Comparison of ENCODE assay signal across 27 mouse cellular contexts in the genomic region with DNA sequence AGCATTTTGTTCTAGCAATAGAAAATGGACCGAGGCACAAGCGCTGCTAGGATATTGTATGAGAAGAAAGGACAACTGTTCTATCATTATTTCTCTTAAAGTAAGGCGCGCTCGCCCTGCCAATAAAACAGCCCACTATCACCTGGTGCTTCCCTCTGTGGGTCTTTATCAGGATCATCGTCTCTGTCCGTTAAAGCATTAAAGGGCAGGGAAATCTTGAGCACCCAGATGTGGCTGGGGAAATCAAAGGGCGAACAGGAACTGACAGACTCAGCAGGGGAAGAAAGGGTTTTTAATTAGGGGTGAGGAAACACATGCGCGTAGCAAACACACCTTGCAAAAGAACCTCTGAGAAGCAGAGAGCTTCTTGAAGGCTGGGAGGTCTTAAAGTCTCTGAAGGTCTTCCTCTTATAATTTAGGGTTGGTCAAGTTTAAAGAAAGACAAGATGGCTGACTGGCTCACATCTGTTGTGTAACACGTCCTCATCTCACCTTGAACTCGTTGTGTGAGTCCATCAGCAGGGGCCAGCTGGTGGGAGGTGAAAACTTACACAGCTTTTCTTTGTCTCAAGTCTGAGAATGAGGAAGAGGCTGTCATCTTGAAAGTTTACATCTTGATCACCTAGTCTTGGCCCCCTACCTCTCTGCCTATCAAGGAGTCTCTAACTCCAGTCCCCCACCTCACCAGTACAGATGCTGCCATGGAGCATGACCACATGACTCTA.
"Had no signal": no experiment of that assay in that cellular context is flagged by ENCODE, and none has a peak within 500 bp of the region (broad histone marks: within the 10 kb centered on the region; RNA-seq: fewer than 3 reads in every experiment).

No protein-coding gene starts in this region.

- H3K27ac ChIP-seq: heart, adult 2 months; heart, embryonic 13.5 days; heart, embryonic 15.5 days; hindbrain, embryonic 12.5 days; hindbrain, embryonic 14.5 days; intestine, embryonic 15.5 days; layer of hippocampus, adult 2 months; left cerebral cortex, adult 2 months; limb, embryonic 13.5 days; limb, embryonic 15.5 days; liver, embryonic 12.5 days; liver, embryonic 14.5 days had no signal

- H3K9me3 ChIP-seq: heart, embryonic 13.5 days; heart, embryonic 15.5 days; hindbrain, embryonic 10.5 days; hindbrain, embryonic 12.5 days; intestine, embryonic 15.5 days; limb, embryonic 13.5 days; limb, embryonic 15.5 days; liver, embryonic 12.5 days had no signal

- H3K9ac ChIP-seq: heart, embryonic 13.5 days; heart, embryonic 15.5 days; hindbrain, embryonic 12.5 days; hindbrain, embryonic 14.5 days; intestine, embryonic 15.5 days; limb, embryonic 13.5 days; limb, embryonic 15.5 days; liver, embryonic 12.5 days; liver, embryonic 14.5 days had no signal

- H3K27me3 ChIP-seq: heart, embryonic 15.5 days; hindbrain, embryonic 12.5 days; intestine, embryonic 15.5 days; limb, embryonic 13.5 days; limb, embryonic 15.5 days; liver, embryonic 12.5 days had no signal

- H3K4me3 ChIP-seq: heart, adult 2 months; heart, embryonic 13.5 days; heart, embryonic 15.5 days; hindbrain, embryonic 10.5 days; hindbrain, embryonic 12.5 days; intestine, embryonic 15.5 days; layer of hippocampus, adult 2 months; left cerebral cortex, adult 2 months; limb, embryonic 13.5 days; limb, embryonic 15.5 days; liver, embryonic 12.5 days had no signal

- H3K4me1 ChIP-seq: heart, embryonic 13.5 days; heart, embryonic 15.5 days; intestine, embryonic 15.5 days; limb, embryonic 13.5 days; limb, embryonic 15.5 days; liver, embryonic 12.5 days had no signal

- DNase-seq: gastrocnemius, postnatal 10 days; gastrocnemius, postnatal 25 days; heart, adult 2 months; heart, postnatal 14 days; heart, postnatal 4 days; kidney, adult 18-20 months; kidney, adult 8-10 months; kidney, postnatal 10 days; kidney, postnatal 25 days; kidney, postnatal 4 days; left cerebral cortex, postnatal 4 days had no signal

- H3K4me2 ChIP-seq: heart, embryonic 11.5 days; heart, embryonic 13.5 days; heart, embryonic 15.5 days; hindbrain, embryonic 12.5 days; hindbrain, embryonic 14.5 days; intestine, embryonic 15.5 days; limb, embryonic 13.5 days; limb, embryonic 15.5 days; liver, embryonic 12.5 days had no signal

- H3K36me3 ChIP-seq: heart, embryonic 13.5 days; heart, embryonic 15.5 days; hindbrain, embryonic 10.5 days; hindbrain, embryonic 12.5 days; intestine, embryonic 15.5 days; limb, embryonic 13.5 days; limb, embryonic 15.5 days; liver, embryonic 12.5 days had no signal

- ATAC-seq: hindbrain, embryonic 16.5 days; inflammation-experienced regulatory T-cells, adult 6 months; intestine, embryonic 15.5 days; intestine, postnatal 0 days; liver, embryonic 12.5 days had no signal
